Mouse (Mus musculus): ENCODE results near the gene Kpna3. TPM values are rescaled to one million over a fixed set of nuclear protein-coding genes. Genes with fewer than 3 reads are reported as not detected.

Kpna3 gene
- polyA plus RNA-seq, 1 experiment from 2014 or later: 107 TPM

DNA sequence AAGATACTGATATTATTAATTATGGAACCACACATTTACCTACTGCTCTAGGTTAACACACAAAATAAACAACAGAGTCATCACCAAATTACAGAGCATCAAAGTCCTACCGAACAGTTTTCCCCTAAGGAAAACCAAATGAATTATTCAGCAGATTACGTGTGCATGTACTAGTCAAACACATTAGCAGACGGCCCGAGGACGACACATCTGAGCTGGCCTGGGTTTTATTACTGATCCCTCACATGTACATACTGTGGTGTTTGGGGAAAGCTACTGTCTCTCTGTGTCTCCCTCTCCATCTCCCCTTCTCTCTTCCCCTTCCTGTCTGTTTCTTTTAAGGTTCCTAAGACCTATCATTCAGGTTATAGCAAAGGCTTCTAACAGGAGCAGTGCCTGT, 25.5 kb downstream of the Kpna3 start:
- Histone ChIP-seq H3K27ac (ENCODE audit: low read depth, low read length) (no peak overlapping the region), H3K4me3 (ENCODE audit: low read depth, low read length) (no peak overlapping the region), H3K36me3 (ENCODE audit: control insufficient read depth, insufficient read depth, low read length) (no peaks in the 10 kb centered on the region), H3K4me1 (replicated peaks; ENCODE audit: control insufficient read depth, insufficient read depth, low read length) (no peaks in the 10 kb centered on the region), H3K9me3 (ENCODE audit: control insufficient read depth, low read length) (no peaks in the 10 kb centered on the region), H3K4me2 (ENCODE audit: low read depth, low read length, severe bottlenecking) (no peak overlapping the region), H3K27me3 (ENCODE audit: control insufficient read depth, insufficient read depth, low read length) (no peaks in the 10 kb centered on the region), H3K9ac (ENCODE audit: low read length) (no peak overlapping the region)
- DNase-seq (ENCODE audit: low spot score): no peak
- no peak for ATAC-seq (replicated peaks; ENCODE audit: low FRiP score)
- 54% methylated on average over 5 of the region's 5 CpGs for WGBS

- Histone ChIP-seq H3K27me3 (ENCODE audit: control insufficient read depth, insufficient read depth, low read length) (no peaks in the 10 kb centered on the region), H3K9me3 (ENCODE audit: control insufficient read depth, low read length) (no peaks in the 10 kb centered on the region), H3K4me1 (replicated peaks; ENCODE audit: control insufficient read depth, insufficient read depth, low read length) (no peaks in the 10 kb centered on the region), H3K4me3 (ENCODE audit: low read depth, low read length) (no peak overlapping the region), H3K36me3 (ENCODE audit: control insufficient read depth, insufficient read depth, low read length) (no peaks in the 10 kb centered on the region), H3K4me2 (ENCODE audit: low read depth, low read length, severe bottlenecking) (no peak overlapping the region), H3K9ac (ENCODE audit: low read length) (no peak overlapping the region), H3K27ac (ENCODE audit: low read depth, low read length) (no peak overlapping the region)
- 79% methylated on average over 3 of the region's 3 CpGs for WGBS
- ATAC-seq (replicated peaks; ENCODE audit: low FRiP score) (no peak), DNase-seq (ENCODE audit: low spot score) (no peak)
Measured at GRCm38 (mm10) chr14:61413686-61414085, 26.0 kb downstream of the Kpna3 start.

DNA sequence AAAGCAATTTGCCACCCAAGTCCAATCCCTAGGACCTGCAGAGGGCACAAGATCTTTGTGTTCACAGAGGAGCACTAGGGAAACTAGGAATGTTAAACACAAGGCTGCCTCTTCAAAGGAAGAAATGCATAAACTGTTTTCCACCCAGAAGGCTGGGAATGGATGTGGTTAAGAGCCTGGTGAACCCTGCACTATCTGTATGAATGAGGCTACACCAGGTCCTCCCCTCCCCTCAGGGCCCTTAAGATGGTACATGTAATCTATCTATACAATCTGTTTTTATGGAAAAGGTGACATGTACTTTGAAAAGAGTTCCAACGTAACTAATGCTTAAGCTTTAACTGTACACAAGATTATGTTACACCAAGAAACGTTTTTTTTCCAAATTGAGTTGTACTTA, 29.7 kb downstream of the Kpna3 start:
- Histone ChIP-seq H3K4me1 (replicated peaks; ENCODE audit: control insufficient read depth, insufficient read depth, low read length) (no peaks in the 10 kb centered on the region), H3K9ac (ENCODE audit: low read length) (no peak overlapping the region), H3K27me3 (ENCODE audit: control insufficient read depth, insufficient read depth, low read length) (no peaks in the 10 kb centered on the region), H3K27ac (ENCODE audit: low read depth, low read length) (no peak overlapping the region), H3K36me3 (ENCODE audit: control insufficient read depth, insufficient read depth, low read length) (no peaks in the 10 kb centered on the region), H3K4me2 (ENCODE audit: low read depth, low read length, severe bottlenecking) (no peak overlapping the region), H3K4me3 (ENCODE audit: low read depth, low read length) (no peak overlapping the region), H3K9me3 (ENCODE audit: control insufficient read depth, low read length) (no peaks in the 10 kb centered on the region)
- 75% methylated on average over 2 of the region's 2 CpGs for WGBS
- ATAC-seq (replicated peaks; ENCODE audit: low FRiP score) (no peak), DNase-seq (ENCODE audit: low spot score) (no peak)

- Histone ChIP-seq H3K27me3 (ENCODE audit: control insufficient read depth, insufficient read depth, low read length) (no peaks in the 10 kb centered on the region), H3K9ac (ENCODE audit: low read length) (no peak overlapping the region), H3K4me1 (replicated peaks; ENCODE audit: control insufficient read depth, insufficient read depth, low read length) (no peaks in the 10 kb centered on the region), H3K36me3 (ENCODE audit: control insufficient read depth, insufficient read depth, low read length) (no peaks in the 10 kb centered on the region; the same call in 1 of the 2 replicates), H3K4me3 (ENCODE audit: low read depth, low read length) (no peak overlapping the region), H3K27ac (ENCODE audit: low read depth, low read length) (no peak overlapping the region), H3K9me3 (ENCODE audit: control insufficient read depth, low read length) (no peaks in the 10 kb centered on the region), H3K4me2 (ENCODE audit: low read depth, low read length, severe bottlenecking) (no peak overlapping the region)
- DNase-seq (ENCODE audit: low spot score) (no peak), ATAC-seq (replicated peaks; ENCODE audit: low FRiP score) (no peak)
- WGBS: 98% methylated on average over 3 of the region's 3 CpGs
Measured at GRCm38 (mm10) chr14:61407055-61407454, 32.6 kb downstream of the Kpna3 start.

GRCm38 (mm10) chr14:61405761-61406160, 33.9 kb downstream of the Kpna3 start:
- no peak overlapping the region for H3K9ac ChIP-seq (ENCODE audit: low read length)
- H3K27me3 ChIP-seq (ENCODE audit: control insufficient read depth, insufficient read depth, low read length): no peaks in the 10 kb centered on the region
- ATAC-seq (replicated peaks; ENCODE audit: low FRiP score): no peak
- no peaks in the 10 kb centered on the region for H3K4me1 ChIP-seq (replicated peaks; ENCODE audit: control insufficient read depth, insufficient read depth, low read length)
- no peaks in the 10 kb centered on the region for H3K9me3 ChIP-seq (ENCODE audit: control insufficient read depth, low read length)
- H3K4me3 ChIP-seq (ENCODE audit: low read depth, low read length): no peak overlapping the region
- no peaks in the 10 kb centered on the region; the same call in 1 of the 2 replicates for H3K36me3 ChIP-seq (ENCODE audit: control insufficient read depth, insufficient read depth, low read length)
- DNase-seq (ENCODE audit: low spot score): no peak
- no peak overlapping the region for H3K4me2 ChIP-seq (ENCODE audit: low read depth, low read length, severe bottlenecking)
- no peak overlapping the region for H3K27ac ChIP-seq (ENCODE audit: low read depth, low read length)

- no peak overlapping the region for H3K27ac ChIP-seq (ENCODE audit: low read depth, low read length)
- no peaks in the 10 kb centered on the region; the same call in 1 of the 2 replicates for H3K36me3 ChIP-seq (ENCODE audit: control insufficient read depth, insufficient read depth, low read length)
- ATAC-seq (replicated peaks; ENCODE audit: low FRiP score): no peak
- H3K4me3 ChIP-seq (ENCODE audit: low read depth, low read length): no peak overlapping the region
- no peaks in the 10 kb centered on the region for H3K27me3 ChIP-seq (ENCODE audit: control insufficient read depth, insufficient read depth, low read length)
- DNase-seq (ENCODE audit: low spot score): no peak
- 83% methylated on average over 3 of the region's 3 CpGs for WGBS
- no peaks in the 10 kb centered on the region for H3K4me1 ChIP-seq (replicated peaks; ENCODE audit: control insufficient read depth, insufficient read depth, low read length)
- H3K4me2 ChIP-seq (ENCODE audit: low read depth, low read length, severe bottlenecking): no peak overlapping the region
- H3K9ac ChIP-seq (ENCODE audit: low read length): no peak overlapping the region
- no peaks in the 10 kb centered on the region for H3K9me3 ChIP-seq (ENCODE audit: control insufficient read depth, low read length)
Measured at GRCm38 (mm10) chr14:61404941-61405340, 34.7 kb downstream of the Kpna3 start.

GRCm38 (mm10) chr14:61394745-61395144, 44.9 kb downstream of the Kpna3 start:
- Histone ChIP-seq H3K27me3 (ENCODE audit: control insufficient read depth, insufficient read depth, low read length) (no peaks in the 10 kb centered on the region), H3K36me3 (ENCODE audit: control insufficient read depth, insufficient read depth, low read length) (no peaks in the 10 kb centered on the region; the same call in 1 of the 2 replicates), H3K27ac (ENCODE audit: low read depth, low read length) (no peak overlapping the region), H3K4me1 (replicated peaks; ENCODE audit: control insufficient read depth, insufficient read depth, low read length) (no peaks in the 10 kb centered on the region), H3K9ac (ENCODE audit: low read length) (no peak overlapping the region), H3K9me3 (ENCODE audit: control insufficient read depth, low read length) (no peaks in the 10 kb centered on the region), H3K4me3 (ENCODE audit: low read depth, low read length) (no peak overlapping the region), H3K4me2 (ENCODE audit: low read depth, low read length, severe bottlenecking) (no peak overlapping the region)
- ATAC-seq (replicated peaks; ENCODE audit: low FRiP score) (no peak), DNase-seq (ENCODE audit: low spot score) (no peak)
- 88% methylated on average over 6 of the region's 6 CpGs for WGBS

- Histone ChIP-seq H3K4me3 (ENCODE audit: low read depth, low read length) (no peak overlapping the region), H3K36me3 (ENCODE audit: control insufficient read depth, insufficient read depth, low read length) (no peaks in the 10 kb centered on the region; the same call in 1 of the 2 replicates), H3K9ac (ENCODE audit: low read length) (no peak overlapping the region), H3K4me1 (replicated peaks; ENCODE audit: control insufficient read depth, insufficient read depth, low read length) (no peaks in the 10 kb centered on the region), H3K27ac (ENCODE audit: low read depth, low read length) (no peak overlapping the region), H3K27me3 (ENCODE audit: control insufficient read depth, insufficient read depth, low read length) (no peaks in the 10 kb centered on the region), H3K9me3 (ENCODE audit: control insufficient read depth, low read length) (no peaks in the 10 kb centered on the region), H3K4me2 (ENCODE audit: low read depth, low read length, severe bottlenecking) (no peak overlapping the region)
- ATAC-seq (replicated peaks; ENCODE audit: low FRiP score): no peak
- no peak for DNase-seq (ENCODE audit: low spot score)
- 88% methylated on average over 3 of the region's 3 CpGs for WGBS
Measured at GRCm38 (mm10) chr14:61390586-61390985, 49.1 kb downstream of the Kpna3 start.

DNA sequence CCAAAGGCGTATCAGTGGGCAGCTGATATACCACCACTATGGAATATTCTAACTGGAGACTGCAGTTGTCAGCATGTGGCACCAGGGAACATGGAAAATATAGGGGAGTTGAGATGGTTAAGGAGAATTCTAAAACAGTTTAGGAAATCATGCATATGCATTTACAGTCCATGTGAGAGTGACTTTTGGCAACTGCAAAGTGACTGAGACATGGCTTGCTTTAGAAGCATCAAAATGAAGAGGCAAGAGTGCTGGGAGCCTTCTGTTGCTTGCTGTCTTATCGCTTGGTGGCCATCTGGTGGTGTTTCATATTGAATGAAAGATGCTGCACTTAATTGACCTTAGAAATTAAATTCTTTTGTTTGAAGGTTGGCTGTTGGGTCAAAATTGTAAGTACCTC, 72.4 kb downstream of the Kpna3 start:
- DNase-seq (ENCODE audit: low spot score): no peak
- ATAC-seq (replicated peaks; ENCODE audit: low FRiP score): no peak
- H3K9me3 ChIP-seq (ENCODE audit: control insufficient read depth, low read length): no peaks in the 10 kb centered on the region
- no peaks in the 10 kb centered on the region for H3K27me3 ChIP-seq (ENCODE audit: control insufficient read depth, insufficient read depth, low read length)
- WGBS: 93% methylated on average over 2 of the region's 2 CpGs
- no peaks in the 10 kb centered on the region; the same call in 1 of the 2 replicates for H3K36me3 ChIP-seq (ENCODE audit: control insufficient read depth, insufficient read depth, low read length)
- no peak overlapping the region for H3K4me3 ChIP-seq (ENCODE audit: low read depth, low read length)
- no peak overlapping the region for H3K27ac ChIP-seq (ENCODE audit: low read depth, low read length)
- H3K4me2 ChIP-seq (ENCODE audit: low read depth, low read length, severe bottlenecking): no peak overlapping the region
- H3K9ac ChIP-seq (ENCODE audit: low read length): no peak overlapping the region
- no peaks in the 10 kb centered on the region for H3K4me1 ChIP-seq (replicated peaks; ENCODE audit: control insufficient read depth, insufficient read depth, low read length)

Measured in forebrain, embryonic 11.5 days (tissue).